Mouse (Mus musculus) liver, adult 2 months (tissue): ENCODE results near the gene Vps50. TPM values are rescaled to one million over a fixed set of nuclear protein-coding genes. Genes with fewer than 3 reads are reported as not detected.
A peak's percentile ranks its signal among the peaks of the same experiment; 100 is the strongest.
"Not testable (repeated sequence)": the region's sequence is repeated elsewhere in the genome, so short reads cannot be mapped to it uniquely, and the experiment has no call there.

Source experiments
- DNase-seq: peaks from one replicate; pipeline ENCODE4 v3.0.0-alpha.2; 2011; ENCODE audit warnings: low read depth, low spot score; ENCODE audit errors: extremely low read depth
- H3K27ac ChIP-seq: fragments of 200-500 bp; replicated peaks from 2 replicates; pipeline ENCODE4 v1.5.1; 2012; ENCODE audit warnings: low read depth, mild to moderate bottlenecking, control low read depth, inconsistent platforms, low read length; ENCODE audit not compliant: insufficient read depth
- H3K27me3 ChIP-seq: fragments of 200-500 bp; 2 replicates; pipeline ENCODE4 v1.6.1; 2012; ENCODE audit warnings: mild to moderate bottlenecking, moderate library complexity, low read length, inconsistent platforms; ENCODE audit not compliant: control insufficient read depth, insufficient read depth
- H3K36me3 ChIP-seq: fragments of 200-500 bp; 2 replicates; pipeline ENCODE4 v1.6.1; 2012; ENCODE audit warnings: low read length, inconsistent platforms; ENCODE audit not compliant: control insufficient read depth, insufficient read depth
- H3K4me1 ChIP-seq: fragments of 200-500 bp; 2 replicates; pipeline ENCODE4 v1.6.1; 2011; ENCODE audit warnings: low read length; ENCODE audit not compliant: control insufficient read depth, insufficient read depth
- H3K4me3 ChIP-seq: fragments of 200-500 bp; 2 replicates; pipeline ENCODE4 v1.5.1; 2011; ENCODE audit warnings: low read depth, mild to moderate bottlenecking, control low read depth, low read length, moderate library complexity; ENCODE audit not compliant: insufficient read depth
- H3K79me2 ChIP-seq: fragments of 200-500 bp; 2 replicates; pipeline ENCODE4 v1.6.1; 2012; ENCODE audit warnings: inconsistent platforms, mild to moderate bottlenecking, low read length, moderate library complexity; ENCODE audit not compliant: control insufficient read depth, insufficient read depth
- H3K9ac ChIP-seq: fragments of 200-500 bp; 2 replicates; pipeline ENCODE4 v1.6.1; 2012; ENCODE audit warnings: low read depth, mild to moderate bottlenecking, control low read depth, inconsistent platforms, low read length
- CTCF ChIP-seq: fragments of 200-500 bp; IDR thresholded peaks from 2 replicates; pipeline ENCODE4 v1.5.1; 2011; ENCODE audit warnings: low read depth, low read length, control low read depth
- POLR2A ChIP-seq: fragments of 200-500 bp; IDR thresholded peaks from 2 replicates; pipeline ENCODE4 v1.6.1; 2011; ENCODE audit warnings: low read length, control low read depth; ENCODE audit not compliant: insufficient read depth; ENCODE audit errors: extremely low read depth
- WGBS: fragments of 180-500 bp; shearing (Covaris S2); methylation state at CpG from one replicate; pipeline ENCODE4 v1.1.7; 2018; 5-methylcytosine and 5-hydroxymethylcytosine counted together
- polyA plus RNA-seq: library from polyadenylated mRNA; depleted of rRNA; stranded (reverse); fragments of >200 nt; gene quantifications from 2 replicates; pipeline ENCODE4 v1.2.3, GENCODE M21; 2012
- total RNA-seq: library from RNA; depleted of rRNA; stranded (reverse); fragments of >200 nt; gene quantifications from 2 replicates; pipeline ENCODE4 v1.2.3, GENCODE M21; 2014

The Vps50 gene
- total and polyA plus RNA-seq, 2 experiments: 1.3 to 11.8 TPM

- DNase-seq: no peak
- TF ChIP-seq POLR2A (no peak), CTCF (no peak)
- no peak overlapping the region for H3K27ac ChIP-seq
- H3K36me3 ChIP-seq: peaks cover 23% of the 10 kb centered on the region
- no peaks in the 10 kb centered on the region for H3K79me2 ChIP-seq
- no peaks in the 10 kb centered on the region for H3K4me1 ChIP-seq
- no peak overlapping the region for H3K9ac ChIP-seq
- no peaks in the 10 kb centered on the region for H3K27me3 ChIP-seq
- 71% methylated on average over 1 of the region's 1 CpGs for WGBS
- H3K4me3 ChIP-seq: no peak overlapping the region
These were observed 37.9 kb downstream of the Vps50 start for GRCm38 (mm10) chr6:3536048-3536447.

DNA sequence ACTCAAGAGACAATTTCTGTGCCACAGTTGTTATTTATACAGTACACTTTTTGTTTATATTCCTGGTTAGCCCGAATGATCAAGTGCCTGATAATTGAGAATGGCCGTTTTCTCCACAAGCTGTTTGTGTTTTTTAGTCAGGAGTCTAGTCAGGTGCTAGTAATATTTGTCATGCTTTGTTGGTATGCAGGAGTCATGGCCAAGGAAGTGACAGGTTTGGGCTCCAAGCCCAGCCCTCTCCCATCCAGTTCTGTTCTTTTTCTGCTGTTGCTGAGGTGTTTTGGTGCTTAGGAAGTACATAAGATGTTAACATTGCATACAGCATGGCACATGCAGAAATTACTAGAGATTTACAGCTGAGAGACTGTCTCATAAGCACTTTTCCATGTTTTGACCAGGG is 41.3 kb downstream of the Vps50 start:
- no peaks in the 10 kb centered on the region for H3K27me3 ChIP-seq
- peaks cover 4% of the 10 kb centered on the region; the same call in 1 of the 2 replicates for H3K4me1 ChIP-seq
- WGBS: 63% methylated on average over 2 of the region's 2 CpGs
- TF ChIP-seq POLR2A (no peak), CTCF (no peak)
- no peak overlapping the region for H3K9ac ChIP-seq
- peaks cover 18% of the 10 kb centered on the region for H3K36me3 ChIP-seq
- H3K79me2 ChIP-seq: no peaks in the 10 kb centered on the region
- no peak for DNase-seq
- H3K27ac ChIP-seq: no peak overlapping the region
- no peak overlapping the region for H3K4me3 ChIP-seq

DNA sequence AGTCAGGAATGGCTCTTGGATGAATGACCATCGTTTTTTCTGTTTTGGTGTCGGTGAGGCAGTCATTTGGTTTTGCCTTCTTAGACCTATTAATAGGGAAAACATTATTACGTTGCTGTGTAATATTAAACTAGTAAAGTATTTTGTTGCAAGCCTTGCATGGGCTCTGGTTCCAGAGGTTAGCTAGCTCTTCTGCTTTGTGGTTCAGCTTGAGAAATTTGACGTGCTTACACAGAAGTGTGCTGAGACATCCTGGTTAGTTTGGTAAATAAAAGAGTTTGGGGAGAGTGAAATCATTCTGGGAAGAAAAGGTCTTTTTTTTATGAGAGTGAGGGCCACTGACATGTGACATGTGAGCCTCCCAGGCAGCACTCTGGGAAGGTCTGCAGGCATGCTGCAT is 45.7 kb downstream of the Vps50 start:
- H3K27ac ChIP-seq: no peak overlapping the region
- DNase-seq: peak; percentile 47
- no peak overlapping the region for H3K9ac ChIP-seq
- no peak overlapping the region for H3K4me3 ChIP-seq
- 44% methylated on average over 4 of the region's 4 CpGs for WGBS
- peaks cover 19% of the 10 kb centered on the region for H3K4me1 ChIP-seq
- H3K36me3 ChIP-seq: peaks cover 2% of the 10 kb centered on the region; the same call in 1 of the 2 replicates
- TF ChIP-seq POLR2A (no peak), CTCF (no peak)
- no peaks in the 10 kb centered on the region for H3K79me2 ChIP-seq
- no peaks in the 10 kb centered on the region for H3K27me3 ChIP-seq

- Histone ChIP-seq H3K36me3 (peaks cover 2% of the 10 kb centered on the region; the same call in 1 of the 2 replicates), H3K27ac (peak overlapping the region; percentile 96), H3K79me2 (no peaks in the 10 kb centered on the region), H3K4me1 (peaks cover 19% of the 10 kb centered on the region), H3K27me3 (no peaks in the 10 kb centered on the region), H3K9ac (no peak overlapping the region), H3K4me3 (no peak overlapping the region)
- WGBS: 21% methylated on average over 1 of the region's 1 CpGs
- TF ChIP-seq CTCF (no peak), POLR2A (no peak)
- DNase-seq: peak; percentile 98
These were observed 46.8 kb downstream of the Vps50 start for GRCm38 (mm10) chr6:3544970-3545369.

DNA sequence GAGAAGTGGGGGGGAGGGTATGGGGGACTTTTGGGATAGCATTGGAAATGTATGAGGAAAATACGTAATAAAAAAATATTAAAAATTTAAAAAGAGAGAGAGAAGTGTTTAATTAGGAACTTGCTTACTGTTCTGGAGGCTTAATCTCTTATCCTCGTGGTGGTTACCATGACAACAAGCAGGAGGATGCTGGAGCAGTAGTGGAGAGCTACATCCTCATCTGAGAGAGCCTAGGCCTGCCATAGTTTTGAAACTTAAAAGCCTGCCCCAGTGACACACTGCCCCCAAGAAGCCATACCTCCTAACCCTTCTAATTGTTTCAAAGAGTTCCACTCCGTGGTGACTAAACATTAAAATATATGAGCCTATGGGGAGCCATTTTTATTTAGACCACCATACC is 50.8 kb downstream of the Vps50 start:
- WGBS: 93% methylated on average over 3 of the region's 3 CpGs

GRCm38 (mm10) chr6:3549992-3550391 is 51.8 kb downstream of the Vps50 start:
- TF ChIP-seq POLR2A (no peak), CTCF (no peak)
- peaks cover 5% of the 10 kb centered on the region; the same call in 1 of the 2 replicates for H3K36me3 ChIP-seq
- WGBS: 98% methylated on average over 1 of the region's 1 CpGs

More for the DNA sequence above, 50.8 kb downstream of the Vps50 start:
- TF ChIP-seq CTCF (no peak), POLR2A (no peak)
- H3K79me2 ChIP-seq: no peaks in the 10 kb centered on the region
- H3K27ac ChIP-seq: no peak overlapping the region
- H3K4me3 ChIP-seq: no peak overlapping the region
- no peaks in the 10 kb centered on the region for H3K27me3 ChIP-seq
- no peak overlapping the region for H3K9ac ChIP-seq
- peaks cover 5% of the 10 kb centered on the region; the same call in 1 of the 2 replicates for H3K36me3 ChIP-seq
- peaks cover 19% of the 10 kb centered on the region for H3K4me1 ChIP-seq
- DNase-seq: no peak

DNA sequence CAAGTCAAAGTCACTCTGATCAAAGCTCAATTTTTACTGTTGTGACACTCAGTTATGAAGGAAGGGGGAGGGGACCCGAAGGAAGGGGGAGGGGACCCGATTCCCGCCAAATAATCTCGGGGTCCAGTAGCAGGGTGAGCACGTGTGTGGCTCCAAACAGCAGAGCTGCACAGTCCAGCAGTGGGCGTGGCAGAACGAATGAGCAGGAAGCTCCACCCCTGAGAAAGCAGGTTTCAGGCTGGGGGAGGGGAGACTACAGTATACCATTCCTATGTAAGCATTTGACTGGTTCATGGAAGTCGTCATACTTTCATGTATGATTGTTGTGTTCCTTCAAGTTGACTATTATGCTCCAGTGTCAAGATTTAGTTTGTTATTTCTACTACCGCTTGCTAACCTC is 54.5 kb downstream of the Vps50 start:
- H3K36me3 ChIP-seq: peaks cover 10% of the 10 kb centered on the region
- not testable (repeated sequence) for H3K79me2 ChIP-seq, H3K4me3 ChIP-seq, H3K9ac ChIP-seq, H3K27ac ChIP-seq, H3K4me1 ChIP-seq, H3K27me3 ChIP-seq
- DNase-seq: peak; percentile 32
- 87% methylated on average over 9 of the region's 9 CpGs for WGBS

More at GRCm38 (mm10) chr6:3549992-3550391, 51.8 kb downstream of the Vps50 start:
- Histone ChIP-seq H3K4me1 (peaks cover 12% of the 10 kb centered on the region), H3K27me3 (no peaks in the 10 kb centered on the region), H3K9ac (no peak overlapping the region), H3K4me3 (no peak overlapping the region), H3K79me2 (no peaks in the 10 kb centered on the region), H3K27ac (no peak overlapping the region)
- DNase-seq: no peak
